Mouse (Mus musculus) adrenal gland, adult 8-10 months (tissue): ENCODE results near the gene Sptlc3. TPM values are rescaled to one million over a fixed set of nuclear protein-coding genes. Genes with fewer than 3 reads are reported as not detected.

ENCODE experiments used
- DNase-seq: peaks from one replicate; pipeline ENCODE4 v3.0.0; 2022
- total RNA-seq, 4 experiments: library from RNA; stranded (reverse); gene quantifications; 2 replicates each; pipeline ENCODE4 v1.2.4; 2022

The Sptlc3 gene
- total RNA-seq, 4 experiments from 2014 or later, result not detected

- peak; percentile 8 for DNase-seq
Measured at GRCm38 (mm10) chr2:139637861-139638260, 144.1 kb downstream of the Sptlc3 start.

GRCm38 (mm10) chr2:139641757-139642385 lies 148.2 kb downstream of the Sptlc3 start:
- no peak for DNase-seq

GRCm38 (mm10) chr2:139649518-139649917 lies 155.8 kb downstream of the Sptlc3 start:
- no peak for DNase-seq

- no peak for DNase-seq
Measured at GRCm38 (mm10) chr2:139656750-139657149, 163.0 kb downstream of the Sptlc3 start.

GRCm38 (mm10) chr2:139671838-139672237 lies 178.1 kb downstream of the Sptlc3 start:
- DNase-seq, result no peak

- no peak for DNase-seq
Measured at GRCm38 (mm10) chr2:139672371-139672770, 178.7 kb downstream of the Sptlc3 start.

- peak; percentile 85 for DNase-seq
Measured at GRCm38 (mm10) chr2:139677065-139677762, 183.5 kb downstream of the Sptlc3 start.

GRCm38 (mm10) chr2:139677809-139678274 lies 184.1 kb downstream of the Sptlc3 start, which contains the start of gene Ism1:
Gene Ism1, plus strand, starts transcription at chr2:139678178.
- peak; percentile 38 for DNase-seq

- DNase-seq, result peak; percentile 32
Measured at GRCm38 (mm10) chr2:139678275-139679140, 184.8 kb downstream of the Sptlc3 start.

GRCm38 (mm10) chr2:139682540-139682939 lies 188.8 kb downstream of the Sptlc3 start:
- DNase-seq, result no peak

Other genes with a start within 250 kb of the Sptlc3 start
- 10 to 100 TPM; 24.7 to 38.5 (median 30.6) TPM for gene Ism1, start 184.3 kb downstream of the Sptlc3 start, total RNA-seq